Mouse (Mus musculus) heart, embryonic 10.5 days (tissue): ENCODE data around the gene Sly. TPM values are rescaled to one million over a fixed set of nuclear protein-coding genes. Genes with fewer than 3 reads are reported as not detected.
"Not testable (repeated sequence)": the region's sequence is repeated elsewhere in the genome, so short reads cannot be mapped to it uniquely, and the experiment has no call there.

Source experiments
- DNase-seq: peaks from one replicate; pipeline ENCODE4 v3.0.0-alpha.2; 2017; ENCODE audit warnings: low spot score
- H3K27ac ChIP-seq: fragments of 300-500 bp; sonication (generic); 2 replicates; pipeline ENCODE4 v1.5.1; 2016; ENCODE audit warnings: mild to moderate bottlenecking
- H3K27me3 ChIP-seq: fragments of 300-500 bp; sonication (generic); 2 replicates; pipeline ENCODE4 v1.6.1; 2016; ENCODE audit warnings: mild to moderate bottlenecking; ENCODE audit not compliant: poor library complexity, insufficient read depth, severe bottlenecking
- H3K36me3 ChIP-seq: fragments of 300-500 bp; sonication (generic); 2 replicates; pipeline ENCODE4 v1.6.1; 2016; ENCODE audit warnings: mild to moderate bottlenecking, moderate library complexity
- H3K4me1 ChIP-seq: fragments of 300-500 bp; sonication (generic); 2 replicates; pipeline ENCODE4 v1.6.1; 2016; ENCODE audit warnings: mild to moderate bottlenecking
- H3K4me3 ChIP-seq: fragments of 300-500 bp; sonication (generic); 2 replicates; pipeline ENCODE4 v1.5.1; 2016; ENCODE audit warnings: mild to moderate bottlenecking, moderate library complexity
- H3K9me3 ChIP-seq: fragments of 300-500 bp; sonication (generic); 2 replicates; pipeline ENCODE4 v1.6.1; 2016; ENCODE audit warnings: mild to moderate bottlenecking, moderate library complexity
- WGBS: fragments of 180-500 bp; shearing (Covaris S2); methylation state at CpG from one replicate; pipeline ENCODE4 v1.1.7; 2016; 5-methylcytosine and 5-hydroxymethylcytosine counted together
- polyA plus RNA-seq: library from polyadenylated mRNA; unstranded; fragments of >200 nt; fragmentation: Nextera tagmentation; extraction: Ambion mirVana; gene quantifications from 2 replicates; pipeline ENCODE4 v1.2.1, GENCODE M21; 2016

The Sly gene
- not detected in 2 replicates for polyA plus RNA-seq

DNA sequence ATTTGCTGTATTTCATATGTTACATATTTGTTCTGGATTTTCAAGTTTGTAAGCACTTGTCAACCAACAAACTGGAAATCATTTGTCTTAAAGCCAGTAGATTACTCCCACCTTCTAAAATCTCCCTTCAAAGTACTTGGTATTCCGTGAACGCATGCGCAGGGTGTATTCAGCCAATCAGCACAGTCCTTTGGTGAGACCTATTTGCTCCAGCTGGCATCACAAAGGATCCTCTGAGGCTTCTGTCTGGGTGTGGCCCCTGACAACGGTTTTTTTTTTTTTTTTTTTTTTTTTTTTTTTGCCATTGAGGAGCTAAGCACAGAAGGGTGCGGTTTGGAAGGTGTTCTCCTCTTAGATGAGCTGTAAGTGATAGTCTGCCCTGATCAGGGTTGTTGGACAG, at the start of gene Sly:
Gene Sly (plus strand): TSS at position 301 of the 400 bp plus-strand sequence.
- not testable (repeated sequence) for H3K4me1 ChIP-seq, H3K4me3 ChIP-seq, DNase-seq, H3K27ac ChIP-seq, H3K27me3 ChIP-seq, H3K9me3 ChIP-seq, H3K36me3 ChIP-seq
- WGBS: no CpG with 5 or more reads among the region's 5 CpGs
